Mouse (Mus musculus) monocyte, adult 5-6 weeks (primary cell): ENCODE measurements at regions not wholly inside any gene's neighbourhood (a gene's known extent, or its start where the extent isn't known, plus 50 kb on each side); places are given as distances from the start of the nearest gene placed in this dataset.

ENCODE experiments used
- ATAC-seq: fragments of 153-309, 156-312 bp; replicated peaks from 2 replicates; pipeline ENCODE4 v1.8.0; 2017; ENCODE audit warnings: mild to moderate bottlenecking; ENCODE audit not compliant: low TSS enrichment, insufficient number of reproducible peaks, severe bottlenecking, poor library complexity, low FRiP score

- no peak for ATAC-seq
These were observed 243.8 kb upstream of the Tprg start for GRCm38 (mm10) chr16:25042669-25043440.

- ATAC-seq = no peak
These were observed 242.0 kb upstream of the Tprg start for GRCm38 (mm10) chr16:25044637-25045036.

GRCm38 (mm10) chr16:25047726-25048125, 238.9 kb upstream of the Tprg start:
- ATAC-seq = no peak

- no peak for ATAC-seq
These were observed 236.6 kb upstream of the Tprg start for GRCm38 (mm10) chr16:25049928-25050510.

GRCm38 (mm10) chr16:25051044-25051443, 235.6 kb upstream of the Tprg start:
- no peak for ATAC-seq

- ATAC-seq = no peak
These were observed 234.2 kb upstream of the Tprg start for GRCm38 (mm10) chr16:25052428-25052827.

GRCm38 (mm10) chr16:25052917-25053343, 233.7 kb upstream of the Tprg start:
- ATAC-seq = peak; percentile 97

- no peak for ATAC-seq
These were observed 232.3 kb upstream of the Tprg start for GRCm38 (mm10) chr16:25054304-25054703.

GRCm38 (mm10) chr16:25055376-25055775, 231.2 kb upstream of the Tprg start:
- no peak for ATAC-seq

- no peak for ATAC-seq
These were observed 228.4 kb upstream of the Tprg start for GRCm38 (mm10) chr16:25058051-25058747.

GRCm38 (mm10) chr16:25058812-25059501, 227.7 kb upstream of the Tprg start:
- 0 out of 2 replicates have a peak, but pooled peaks have one; percentile 29 for ATAC-seq

GRCm38 (mm10) chr16:25059504-25059992, 227.1 kb upstream of the Tprg start:
- ATAC-seq = no peak

GRCm38 (mm10) chr16:25060266-25060665, 226.4 kb upstream of the Tprg start:
- ATAC-seq = no peak

GRCm38 (mm10) chr16:25061631-25062030, 225.0 kb upstream of the Tprg start:
- ATAC-seq = no peak

GRCm38 (mm10) chr16:25063981-25064380, 222.6 kb upstream of the Tprg start:
- no peak for ATAC-seq

GRCm38 (mm10) chr16:25064538-25064937, 222.1 kb upstream of the Tprg start:
- peak; percentile 68; the same call in 1 of the 2 replicates for ATAC-seq

GRCm38 (mm10) chr16:25066822-25067221, 219.8 kb upstream of the Tprg start:
- no peak for ATAC-seq

GRCm38 (mm10) chr16:25067276-25068249, 219.1 kb upstream of the Tprg start:
- no peak for ATAC-seq
